Mouse (Mus musculus): ENCODE measurements at regions not wholly inside any gene's neighbourhood (a gene's known extent, or its start where the extent isn't known, plus 50 kb on each side); places are given as distances from the start of the nearest gene placed in this dataset.

- TF ChIP-seq EP300 (IDR thresholded peaks at IDR 0.05; ENCODE audit: low read depth) (no peak), CTCF (IDR thresholded peaks at IDR 0.05; ENCODE audit: low read depth) (no peak)
Measured at GRCm38 (mm10) chr9:27640611-27641010, 150.0 kb upstream of the Opcml start.

Measured in liver, postnatal 0 days (tissue).